Mouse (Mus musculus) small intestine, adult 2 months (tissue): ENCODE measurements around the gene Rrp1b. TPM values are rescaled to one million over a fixed set of nuclear protein-coding genes. Genes with fewer than 3 reads are reported as not detected.

ENCODE experiments used
- H3K27ac ChIP-seq: fragments of 200-500 bp; 2 replicates; pipeline ENCODE4 v1.5.1; 2012; ENCODE audit warnings: low read depth, low read length, control low read depth, inconsistent platforms; ENCODE audit not compliant: insufficient read depth
- H3K27me3 ChIP-seq: fragments of 200-500 bp; 2 replicates; pipeline ENCODE4 v1.6.1; 2012; ENCODE audit warnings: mild to moderate bottlenecking, moderate library complexity, low read length, inconsistent platforms; ENCODE audit not compliant: control insufficient read depth, insufficient read depth
- H3K36me3 ChIP-seq: fragments of 200-500 bp; 2 replicates; pipeline ENCODE4 v1.6.1; 2012; ENCODE audit warnings: mild to moderate bottlenecking, low read length, control low read depth, inconsistent platforms; ENCODE audit not compliant: control insufficient read depth, insufficient read depth
- H3K4me1 ChIP-seq: fragments of 200-500 bp; 2 replicates; pipeline ENCODE4 v1.6.1; 2012; ENCODE audit warnings: low read length, inconsistent platforms, mixed read lengths; ENCODE audit not compliant: control insufficient read depth, insufficient read depth, insufficient read length
- H3K4me3 ChIP-seq: fragments of 200-500 bp; 2 replicates; pipeline ENCODE4 v1.5.1; 2012; ENCODE audit warnings: low read depth, mild to moderate bottlenecking, control low read depth, inconsistent platforms, low read length, moderate library complexity
- CTCF ChIP-seq: fragments of 200-500 bp; IDR thresholded peaks from 2 replicates; pipeline ENCODE4 v1.5.1; 2012; ENCODE audit warnings: low read depth, mild to moderate bottlenecking, control low read depth, inconsistent platforms, low read length, moderate library complexity, mixed read lengths; ENCODE audit not compliant: insufficient replicate concordance, insufficient read length; ENCODE audit errors: extremely low read depth
- POLR2A ChIP-seq: fragments of 200-500 bp; IDR thresholded peaks from 2 replicates; pipeline ENCODE4 v1.6.1; 2012; ENCODE audit warnings: low read depth, mild to moderate bottlenecking, control low read depth, inconsistent platforms, low read length, moderate library complexity
- WGBS: fragments of 180-500 bp; shearing (Covaris S2); methylation state at CpG from one replicate; pipeline ENCODE4 v1.1.7; 2018; 5-methylcytosine and 5-hydroxymethylcytosine counted together
- polyA plus RNA-seq: library from polyadenylated mRNA; depleted of rRNA; stranded (reverse); fragments of >200 nt; gene quantifications from 2 replicates; pipeline ENCODE4 v1.2.3, GENCODE M21; 2012; rRNA removed

Rrp1b gene
- polyA plus RNA-seq, 1 experiment: 2.7 TPM

- Histone ChIP-seq H3K4me3 (no peak overlapping the region), H3K27me3 (no peaks in the 10 kb centered on the region), H3K27ac (no peak overlapping the region), H3K4me1 (peaks cover 37% of the 10 kb centered on the region), H3K36me3 (no peaks in the 10 kb centered on the region)
- 65% methylated on average over 10 of the region's 10 CpGs for WGBS
- no peak for TF ChIP-seq POLR2A
- TF ChIP-seq CTCF: no peak
Measured at GRCm38 (mm10) chr17:32110980-32111780, 75.3 kb downstream of the Rrp1b start.

Other genes with a start within 250 kb of the Rrp1b start
- 8.0 and 16.9 TPM in 2 replicates for gene Sik1, start 180.3 kb upstream of the Rrp1b start, polyA plus RNA-seq
- 0.14 and 0.15 TPM in 2 replicates for gene Hsf2bp, start 249 bp downstream of the Rrp1b start, polyA plus RNA-seq
- 6.1 and 8.3 TPM in 2 replicates for gene Notch3, start 130.8 kb downstream of the Rrp1b start, polyA plus RNA-seq
- 0.51 and 0.55 TPM in 2 replicates for gene Ephx3, start 153.4 kb downstream of the Rrp1b start, polyA plus RNA-seq
- gene Brd4, start 248.6 kb downstream of the Rrp1b start, polyA plus RNA-seq: 36.7 and 64.7 TPM in 2 replicates